Mouse (Mus musculus) frontal cortex, postnatal 14 days (tissue): ENCODE measurements around the gene B4galt4.

Experiments used
- DNase-seq, 2 experiments: peaks; one replicate each; pipeline ENCODE4 v3.0.0; 2022; ENCODE audit warnings: low spot score in 2 of 2

B4galt4 gene

DNA sequence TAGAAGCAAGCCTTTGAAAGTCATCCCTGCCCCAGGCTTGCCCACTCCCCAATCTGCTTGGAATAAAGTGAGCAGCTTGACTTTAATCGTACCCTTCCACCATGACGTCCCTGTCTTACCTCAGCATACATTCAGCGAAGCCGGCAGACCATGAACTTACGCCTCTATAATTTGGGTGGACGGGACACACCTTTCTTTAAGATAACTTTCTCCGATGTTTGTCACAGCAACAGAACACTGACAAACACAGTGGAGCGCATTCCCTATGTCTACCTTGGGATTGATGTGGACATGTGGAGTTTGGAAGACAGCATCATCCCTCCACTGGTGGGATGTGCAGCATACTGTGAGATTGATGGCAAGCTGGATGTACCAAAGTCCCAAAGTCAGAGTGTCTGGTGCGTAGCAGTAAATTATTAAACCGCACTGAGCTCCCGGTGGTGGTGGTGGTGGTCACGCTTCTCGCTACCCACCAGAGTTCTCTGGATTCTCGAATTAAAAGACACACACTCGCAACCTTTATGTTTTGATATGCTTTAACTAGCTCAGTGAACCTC, 13.4 kb upstream of the B4galt4 start:
- DNase-seq = no peak

DNA sequence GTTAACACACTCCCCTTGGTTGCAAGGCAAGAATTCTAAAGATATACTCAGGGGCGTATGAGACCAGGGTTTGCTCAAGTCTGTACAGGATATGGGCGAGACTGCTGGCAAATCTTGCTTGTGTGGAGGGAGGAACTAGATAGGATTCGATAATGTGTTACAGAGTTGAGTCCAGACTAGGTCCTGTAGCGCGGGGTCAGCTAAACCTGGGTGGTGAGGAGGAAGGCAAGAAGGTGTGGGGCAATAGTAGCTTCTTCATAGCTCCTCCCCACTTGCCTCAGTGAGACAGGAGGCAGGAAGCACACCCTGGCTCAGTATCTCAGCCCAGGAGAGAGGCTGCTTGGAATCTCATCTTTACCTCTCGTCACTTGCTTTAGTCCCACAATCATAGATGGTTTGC, 12.9 kb upstream of the B4galt4 start:
- DNase-seq = no peak

DNA sequence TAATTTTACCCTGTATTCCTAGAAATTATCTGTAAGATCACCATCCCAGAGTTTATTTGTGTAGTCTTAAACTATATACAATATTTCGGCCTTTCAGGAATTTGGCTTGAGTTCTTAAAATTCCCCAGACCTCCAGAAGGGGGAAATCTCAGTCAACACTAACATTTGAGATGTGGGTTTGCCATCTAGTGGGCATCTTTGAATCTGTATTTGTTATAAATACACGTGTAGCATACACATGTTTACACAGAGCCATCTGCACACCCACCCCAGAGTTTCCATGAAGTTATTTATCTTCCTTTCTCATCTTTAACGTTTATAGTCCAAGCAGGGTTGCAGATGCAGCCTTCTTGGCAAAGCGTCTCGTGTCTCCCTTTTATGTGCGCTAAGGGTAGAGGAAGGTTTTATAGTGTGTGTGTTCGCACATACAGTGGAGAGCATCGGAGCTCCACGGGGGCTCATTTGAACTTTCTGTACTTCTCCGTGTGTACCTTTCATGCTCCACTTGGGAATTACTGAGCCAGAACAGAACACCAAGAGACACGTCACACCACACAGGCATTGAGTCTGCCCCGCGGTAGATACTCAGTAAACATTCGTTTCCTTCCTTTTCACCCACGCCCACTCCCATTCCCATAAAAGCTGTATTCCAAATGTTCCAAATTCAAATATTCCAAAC, 12.3 kb upstream of the B4galt4 start:
- DNase-seq = no peak

DNA sequence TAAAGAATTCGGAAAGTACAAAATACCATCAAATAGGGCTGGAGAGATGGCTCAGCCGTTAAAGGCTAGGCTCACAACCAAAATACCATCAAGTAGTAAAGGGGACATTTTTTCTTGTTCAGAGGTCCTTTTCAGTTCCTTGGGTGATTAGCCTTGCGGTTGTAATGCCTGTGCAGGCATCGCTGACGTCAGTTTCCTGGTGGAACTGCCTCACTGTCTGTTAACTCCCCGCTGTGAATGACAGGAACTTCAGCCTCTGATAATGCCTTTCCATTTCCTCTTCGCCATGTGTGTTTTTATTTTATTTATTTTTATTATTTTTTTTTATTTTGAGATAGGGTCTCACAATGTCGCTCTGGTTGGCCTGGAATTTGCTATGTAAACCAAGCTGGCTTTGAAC, 11.1 kb upstream of the B4galt4 start:
- no peak for DNase-seq

DNA sequence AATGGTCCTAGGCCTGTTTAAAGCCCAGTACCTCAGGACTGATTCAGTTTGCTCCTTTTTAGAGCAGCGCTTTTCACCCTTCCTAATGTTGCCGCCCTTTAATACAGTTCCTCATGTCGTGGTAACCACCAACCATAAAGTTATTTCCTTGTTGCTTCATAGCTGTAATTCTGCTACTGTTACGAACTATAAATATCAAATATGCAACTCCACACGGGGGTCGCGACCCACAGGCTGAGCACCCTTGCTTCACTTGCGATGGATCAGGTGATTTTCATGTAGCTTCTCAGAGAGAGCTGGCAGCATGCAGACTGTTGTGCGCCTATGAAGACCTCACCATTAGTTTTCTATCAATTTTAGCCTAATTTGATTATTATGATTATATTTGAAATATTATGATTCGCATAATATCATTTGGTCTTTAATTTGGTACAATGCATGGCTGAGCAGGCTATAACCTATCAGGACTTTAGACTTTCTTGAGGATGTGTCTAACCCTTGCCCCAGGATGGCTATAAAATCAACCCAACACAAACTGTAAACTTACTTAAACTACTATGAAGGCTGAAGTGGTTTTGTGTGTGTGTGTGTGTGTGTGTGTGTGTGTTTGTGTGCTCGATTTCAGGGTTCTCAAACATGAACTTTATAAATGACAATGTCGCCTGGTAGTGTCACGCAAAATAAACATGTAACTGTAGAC, 710 bp upstream of the B4galt4 start:
- no peak for DNase-seq

DNA sequence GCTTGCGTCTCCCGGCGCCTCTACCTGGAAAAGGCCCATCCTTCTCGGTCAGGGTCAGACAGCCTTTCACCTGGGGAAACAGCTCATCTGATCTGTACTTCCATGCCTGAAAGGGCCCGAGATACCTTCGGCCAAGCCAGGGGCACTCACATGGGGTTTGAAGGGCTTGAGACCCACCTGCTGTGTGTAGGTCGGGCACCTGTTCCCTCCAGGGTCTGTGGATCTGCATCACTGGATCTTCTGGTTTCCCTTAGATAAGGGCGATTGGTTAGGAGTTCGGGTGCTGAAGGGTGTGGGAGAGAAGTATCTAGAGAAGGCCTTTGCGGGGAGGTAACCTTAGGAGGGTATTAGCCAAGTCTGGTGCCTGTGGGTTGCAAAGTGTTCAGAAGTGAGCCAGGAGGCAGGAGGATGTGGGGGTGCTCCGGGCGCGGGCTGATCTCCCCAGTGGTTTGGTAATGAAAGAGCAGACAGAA, 631 bp downstream of the B4galt4 start:
- peak in 1 of 2 experiments; percentile 31 for DNase-seq

GRCm38 (mm10) chr16:38743941-38744673, 2.0 kb downstream of the B4galt4 start:
- no peak for DNase-seq

DNA sequence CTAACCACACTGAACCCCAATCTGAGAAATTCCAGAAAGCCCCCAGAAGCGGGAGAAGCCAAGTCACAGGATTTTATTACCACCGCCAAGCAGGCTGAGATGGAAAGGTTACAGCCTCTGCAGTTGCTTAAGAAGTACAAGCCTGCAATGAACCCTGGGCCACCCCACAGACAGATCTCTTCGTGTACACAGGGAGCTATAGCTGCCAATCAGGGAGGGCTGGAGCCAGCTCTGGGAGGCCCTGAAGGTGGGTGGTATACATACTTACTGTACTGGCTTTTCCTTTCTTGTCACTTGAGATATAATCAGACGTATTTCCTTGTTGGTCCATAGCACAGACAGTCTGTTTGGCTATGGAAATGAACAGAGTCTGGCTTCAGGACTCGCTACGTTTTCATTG, 8.7 kb downstream of the B4galt4 start:
- DNase-seq = no peak

GRCm38 (mm10) chr16:38753631-38754030, 11.6 kb downstream of the B4galt4 start:
- DNase-seq = no peak

DNA sequence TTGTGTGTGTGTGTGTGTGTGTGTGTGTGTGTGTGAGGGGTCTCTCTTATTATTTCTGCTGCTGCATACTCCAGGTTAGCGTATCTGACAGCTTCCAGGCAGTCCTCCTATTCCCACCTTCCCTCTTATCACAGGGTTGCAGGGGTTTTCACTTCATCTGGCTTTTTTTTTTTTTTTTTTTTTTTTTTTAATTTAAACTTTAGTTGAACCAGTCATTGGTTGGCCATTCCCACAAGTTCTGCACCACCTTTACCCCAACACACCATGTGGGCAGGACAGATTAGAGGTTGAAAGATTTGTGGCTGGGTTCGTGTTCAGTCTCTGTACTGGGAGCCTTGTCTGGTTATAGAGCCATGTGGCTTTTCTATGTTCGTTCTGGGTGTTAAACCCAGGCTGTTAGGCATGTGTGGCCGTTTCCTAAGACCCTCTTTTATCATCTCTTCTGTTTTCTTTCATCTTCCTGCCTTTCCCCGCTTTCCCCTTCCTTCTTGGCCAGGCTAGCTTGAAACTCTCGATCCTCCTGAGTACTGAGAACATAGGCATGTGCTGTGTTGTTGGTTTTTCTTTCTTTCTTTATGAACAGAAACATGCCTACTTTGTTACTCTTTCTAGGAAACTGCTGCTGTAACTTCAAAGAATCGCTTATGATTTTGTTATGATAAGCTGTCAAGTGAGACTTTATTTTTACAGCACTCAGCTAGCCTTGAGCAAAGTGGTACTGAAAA, 13.6 kb downstream of the B4galt4 start:
- no peak for DNase-seq

GRCm38 (mm10) chr16:38756177-38756503, 14.1 kb downstream of the B4galt4 start:
- no peak for DNase-seq

GRCm38 (mm10) chr16:38756572-38756971, 14.5 kb downstream of the B4galt4 start:
- DNase-seq = no peak

- DNase-seq = no peak
These were observed 15.6 kb downstream of the B4galt4 start for GRCm38 (mm10) chr16:38757626-38758025.

- DNase-seq = no peak
These were observed 16.2 kb downstream of the B4galt4 start for GRCm38 (mm10) chr16:38758104-38758861.

DNA sequence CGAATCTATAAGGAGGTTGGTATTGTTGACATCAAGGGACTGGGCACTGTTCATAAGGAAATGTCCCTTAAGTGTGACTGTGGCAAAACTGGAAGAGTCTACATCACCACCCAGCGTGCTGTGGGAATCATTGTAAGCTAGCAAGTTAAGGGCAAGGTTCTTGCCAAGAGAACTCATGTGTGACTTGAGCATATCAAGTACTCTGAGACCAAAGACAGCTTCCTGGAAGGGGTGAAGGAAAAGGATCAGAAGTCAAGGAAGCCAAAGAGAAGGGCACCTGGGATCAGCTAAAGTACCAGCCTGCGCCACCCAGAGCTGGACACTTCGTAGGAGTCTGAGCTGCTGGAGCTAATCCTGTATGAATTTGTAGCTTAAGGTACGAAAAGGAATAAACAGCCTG, 18.2 kb downstream of the B4galt4 start:
- DNase-seq = no peak

GRCm38 (mm10) chr16:38760834-38761375, 18.8 kb downstream of the B4galt4 start:
- no peak for DNase-seq

DNA sequence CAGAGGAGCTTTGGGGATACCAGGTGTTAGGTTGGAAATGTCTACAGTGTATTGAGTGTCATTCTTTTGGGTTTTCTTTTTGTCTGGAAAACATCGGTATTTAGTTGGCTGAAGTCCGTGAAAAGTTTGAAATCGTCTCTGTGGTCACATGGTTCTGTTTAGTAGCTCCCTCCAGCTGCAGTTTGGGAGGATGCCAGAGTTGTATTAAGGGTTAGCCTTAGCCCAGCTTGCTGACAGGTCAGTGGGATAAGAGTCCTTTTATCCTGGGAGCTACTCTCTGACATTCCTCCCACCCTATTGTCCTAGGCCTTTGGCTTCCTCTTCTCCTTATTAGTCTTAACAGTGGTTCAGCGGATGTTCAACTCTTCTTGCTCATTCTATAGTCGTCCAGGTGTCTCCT, 19.9 kb downstream of the B4galt4 start:
- DNase-seq = no peak

GRCm38 (mm10) chr16:38762401-38762800, 20.3 kb downstream of the B4galt4 start:
- no peak for DNase-seq

- no peak for DNase-seq
These were observed 21.4 kb downstream of the B4galt4 start for GRCm38 (mm10) chr16:38763508-38763907.

GRCm38 (mm10) chr16:38766671-38767070, 24.6 kb downstream of the B4galt4 start:
- no peak for DNase-seq

- no peak for DNase-seq
These were observed 25.7 kb downstream of the B4galt4 start for GRCm38 (mm10) chr16:38767761-38768160.
